Mouse (Mus musculus): ENCODE measurements at regions not wholly inside any gene's neighbourhood (a gene's known extent, or its start where the extent isn't known, plus 50 kb on each side); places are given as distances from the start of the nearest gene placed in this dataset.

DNA sequence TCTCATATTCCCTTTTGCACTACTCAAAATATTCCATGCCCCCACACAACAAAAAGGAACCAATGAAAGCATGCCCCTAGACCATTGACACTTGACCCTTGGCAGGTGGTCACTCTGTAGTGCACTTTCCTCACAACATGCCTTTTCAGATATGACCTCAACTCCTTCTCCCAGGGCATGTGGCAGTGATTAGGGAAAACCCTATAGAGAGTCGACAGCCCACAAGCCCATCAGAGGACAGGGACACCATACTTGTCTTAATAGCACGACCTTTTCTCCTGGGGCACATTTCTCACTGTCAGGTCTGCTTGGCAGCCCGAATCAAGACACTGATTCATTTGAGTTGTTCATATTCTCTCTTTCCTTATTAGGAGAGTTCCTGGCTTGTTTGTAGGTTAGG is 57.3 kb upstream of the Zc3h12c start:
- DNase-seq = no peak

DNA sequence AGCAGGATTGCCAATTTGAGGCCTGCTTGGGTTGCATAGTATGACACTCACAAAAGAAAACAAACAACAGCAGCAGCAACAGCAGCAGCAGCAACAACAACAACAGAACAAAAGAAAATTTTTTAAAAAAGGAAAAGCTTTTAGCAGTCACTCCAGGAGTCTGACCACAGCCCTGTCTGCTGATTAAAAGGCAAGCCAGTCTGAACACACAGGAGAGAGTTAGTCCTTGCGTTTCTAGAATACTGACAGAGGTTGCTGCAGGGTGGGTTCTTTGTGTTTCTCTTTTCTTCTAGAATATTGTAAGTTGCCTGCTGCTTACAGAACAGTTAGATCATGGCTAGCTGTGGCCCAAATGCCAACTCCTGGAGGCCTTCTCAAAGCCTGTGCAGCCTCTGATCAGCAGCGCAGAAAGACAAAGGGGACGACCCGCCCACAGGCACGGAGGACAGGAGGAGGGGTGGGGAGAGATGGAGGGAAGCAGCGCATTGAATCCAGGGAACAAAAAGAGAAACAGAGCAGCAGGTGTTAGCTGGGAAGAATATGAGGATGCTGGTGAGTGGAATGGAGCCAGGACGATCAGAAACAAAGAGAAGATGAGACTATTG is 55.2 kb upstream of the Zc3h12c start:
- no peak for DNase-seq
